Mouse (Mus musculus) bone marrow, adult 2 months (tissue): Measurements from ENCODE around the gene Xrcc6.

ENCODE experiments used
- CTCF ChIP-seq: fragments of 200-500 bp; IDR thresholded peaks from 2 replicates; pipeline ENCODE4 v1.5.1; 2011; ENCODE audit warnings: low read length, control low read depth; ENCODE audit not compliant: control insufficient read depth, insufficient read depth
- POLR2A ChIP-seq: fragments of 200-500 bp; IDR thresholded peaks from 2 replicates; pipeline ENCODE4 v1.6.1; 2011; ENCODE audit warnings: low read depth, mild to moderate bottlenecking, control low read depth, low read length, borderline replicate concordance; ENCODE audit not compliant: control insufficient read depth

- TF ChIP-seq CTCF (no peak), POLR2A (no peak)
Measured at GRCm38 (mm10) chr15:82027726-82028125, 40.1 kb downstream of the Xrcc6 start.
